Mouse (Mus musculus): ENCODE data around the gene Notch3.

Gene Notch3

DNA sequence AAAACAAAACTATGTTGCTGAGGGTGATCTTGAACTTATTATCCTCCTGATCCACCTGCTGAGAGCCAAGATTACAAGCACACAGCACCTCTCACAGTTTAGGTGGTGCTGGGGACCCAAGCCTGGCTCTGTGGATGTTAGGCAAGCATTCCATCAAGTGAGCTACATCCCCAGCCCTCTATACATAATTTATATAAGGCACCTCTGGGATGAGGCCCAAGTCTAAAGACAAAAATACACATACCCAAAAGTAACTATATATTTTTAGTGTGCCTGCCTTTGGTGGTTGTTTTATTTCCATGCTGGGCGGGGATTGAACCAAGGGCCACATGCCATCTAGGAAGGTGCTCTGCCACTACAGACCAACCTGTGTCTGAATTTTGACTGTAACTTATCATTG lies 24.4 kb downstream of the Notch3 start:
- POLR2A ChIA-PET, result interaction anchor here in 2 of 4 experiments (0.6 to 1.9 kb wide), 6 partner anchors 12 to 539 kb away, joined by 3 to 6 read pairs (median 4); partner anchors contain the start of genes Akap8 (in 1 of the 2) and Brd4 (in 1 of the 2)
- CTCF ChIA-PET, result interaction anchor here in 2 of 4 experiments (0.8 to 1.9 kb wide), 9 partner anchors 8 to 350 kb away, joined by 3 to 12 read pairs (median 5); partner anchors contain the start of gene Akap8 (in 1 of the 2)

GRCm38 (mm10) chr17:32133375-32133774 lies 33.3 kb downstream of the Notch3 start:
- CTCF ChIA-PET, result interaction anchor here in 2 of 4 experiments (0.6 to 0.7 kb wide), 2 partner anchors 832 to 1580 kb away, joined by 5 read pairs; partner anchors contain the start of gene Zfp472 (in 1 of the 2)

DNA sequence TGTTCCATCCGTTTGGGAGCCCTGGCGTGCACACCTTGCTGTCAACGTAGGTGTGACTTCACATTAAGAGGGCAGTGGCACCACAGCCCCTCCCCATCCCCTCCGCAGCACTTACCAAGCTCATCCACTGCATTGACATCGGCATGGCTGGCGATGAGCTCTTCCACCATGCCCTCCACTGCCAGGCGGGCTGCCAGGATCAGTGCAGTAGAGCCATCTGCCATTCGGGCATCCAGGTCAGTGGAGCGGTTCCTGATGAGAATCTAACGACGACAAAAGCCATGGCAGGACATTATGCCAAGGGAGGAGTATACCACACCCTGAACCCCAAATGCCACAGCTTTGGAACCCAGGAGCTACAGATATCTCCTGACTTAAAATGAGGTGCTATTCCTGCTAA lies 34.6 kb downstream of the Notch3 start:
- POLR2A ChIA-PET, result interaction anchor here in 1 of 4 experiments (1.0 kb wide), 1 partner anchor 18 kb away, joined by 3 read pairs; no protein-coding TSS in a partner anchor
- CTCF ChIA-PET, result interaction anchor here in 2 of 4 experiments (0.6 to 1.0 kb wide), 2 partner anchors 11 to 30 kb away, joined by 3 read pairs; no protein-coding TSS in a partner anchor

More at GRCm38 (mm10) chr17:32133375-32133774, 33.3 kb downstream of the Notch3 start:
- POLR2A ChIA-PET, result interaction anchor here in 1 of 4 experiments (0.7 kb wide), 1 partner anchor 46 kb away, joined by 3 read pairs; no protein-coding TSS in a partner anchor

GRCm38 (mm10) chr17:32130506-32130905 lies 36.1 kb downstream of the Notch3 start:
- POLR2A ChIA-PET, result interaction anchor here in 3 of 4 experiments (0.6 to 3.2 kb wide), 32 partner anchors 8 to 376 kb away, joined by 3 to 20 read pairs (median 4); partner anchors contain the start of genes Ephx3 (in 2 of the 3), Akap8 (in 1 of the 3), Akap8l (in 1 of the 3) and Hsf2bp (in 1 of the 3)
- CTCF ChIA-PET, result interaction anchor here (0.6 to 1.6 kb wide), 12 partner anchors 13 to 437 kb away, joined by 3 to 8 read pairs (median 3); partner anchors contain the start of genes Ephx3 (in 1 of the 4) and Rasal3 (in 1 of the 4)

- POLR2A ChIA-PET, result interaction anchor here in 3 of 4 experiments (0.5 to 3.3 kb wide), 9 partner anchors 8 to 222 kb away, joined by 3 to 18 read pairs (median 4); no protein-coding TSS in a partner anchor
- CTCF ChIA-PET, result interaction anchor here in 3 of 4 experiments (0.6 to 1.1 kb wide), 4 partner anchors 16 to 255 kb away, joined by 3 read pairs; no protein-coding TSS in a partner anchor
Observed at GRCm38 (mm10) chr17:32127195-32127594, 39.5 kb downstream of the Notch3 start.

DNA sequence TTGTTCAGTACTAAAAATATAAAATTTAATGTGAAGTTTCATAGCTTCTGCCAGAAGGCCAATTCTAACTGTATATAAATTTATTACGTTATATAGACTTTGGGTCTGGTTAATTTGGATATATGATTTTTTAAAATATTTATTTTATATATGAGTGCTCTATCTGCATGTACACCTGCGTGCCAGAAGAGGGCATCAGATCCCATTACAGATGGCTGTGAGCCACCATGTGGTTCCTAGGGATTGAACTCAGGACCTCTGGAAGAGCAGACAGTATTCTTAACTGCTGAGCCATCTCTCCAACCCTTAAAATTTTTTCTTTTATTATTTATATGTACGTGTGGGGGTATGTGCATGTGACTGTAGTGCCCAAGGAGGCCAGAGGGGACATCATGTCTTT lies 41.2 kb downstream of the Notch3 start:
- POLR2A ChIA-PET, result interaction anchor here in 2 of 4 experiments (0.7 to 3.3 kb wide), 6 partner anchors 8 to 32 kb away, joined by 3 to 18 read pairs (median 7); no protein-coding TSS in a partner anchor
- CTCF ChIA-PET, result interaction anchor here in 3 of 4 experiments (0.6 to 1.9 kb wide), 9 partner anchors 18 to 290 kb away, joined by 3 to 6 read pairs (median 3); no protein-coding TSS in a partner anchor

DNA sequence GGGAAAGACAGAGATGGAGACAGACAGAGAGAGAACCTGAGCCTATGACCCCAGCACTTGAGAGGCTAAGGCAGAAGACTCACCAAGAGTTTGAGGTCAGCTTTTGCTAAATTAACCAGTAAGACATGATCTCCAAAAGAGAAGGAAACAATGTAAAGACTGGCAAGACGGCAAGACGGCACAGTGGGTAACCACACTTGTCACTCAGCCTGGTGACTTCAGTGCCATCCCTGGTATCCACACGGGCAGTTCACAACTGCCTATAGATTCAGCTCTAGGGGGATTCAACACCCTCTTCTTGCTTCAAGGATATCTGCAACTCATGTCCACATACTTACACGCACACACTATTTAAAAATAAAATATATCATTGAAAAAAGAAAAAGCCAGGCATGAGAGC lies 43.1 kb downstream of the Notch3 start:
- CTCF ChIA-PET, result interaction anchor here in 1 of 4 experiments (0.9 kb wide), 1 partner anchor 19 kb away, joined by 3 read pairs; no protein-coding TSS in a partner anchor

GRCm38 (mm10) chr17:32122587-32122970 lies 44.1 kb downstream of the Notch3 start:
- ChIA-PET CTCF (interaction anchor here in 2 of 4 experiments (1.0 kb wide), 3 partner anchors 18 to 93 kb away, joined by 3 to 4 read pairs (median 4); no protein-coding TSS in a partner anchor), POLR2A (interaction anchor here in 2 of 4 experiments (0.9 to 2.1 kb wide), 5 partner anchors 8 to 163 kb away, joined by 3 to 10 read pairs (median 4); no protein-coding TSS in a partner anchor)

More for the DNA sequence above, 43.1 kb downstream of the Notch3 start:
- POLR2A ChIA-PET, result interaction anchor here in 2 of 4 experiments (1.9 to 2.0 kb wide), 2 partner anchors 9 to 10 kb away, joined by 6 to 12 read pairs; no protein-coding TSS in a partner anchor

DNA sequence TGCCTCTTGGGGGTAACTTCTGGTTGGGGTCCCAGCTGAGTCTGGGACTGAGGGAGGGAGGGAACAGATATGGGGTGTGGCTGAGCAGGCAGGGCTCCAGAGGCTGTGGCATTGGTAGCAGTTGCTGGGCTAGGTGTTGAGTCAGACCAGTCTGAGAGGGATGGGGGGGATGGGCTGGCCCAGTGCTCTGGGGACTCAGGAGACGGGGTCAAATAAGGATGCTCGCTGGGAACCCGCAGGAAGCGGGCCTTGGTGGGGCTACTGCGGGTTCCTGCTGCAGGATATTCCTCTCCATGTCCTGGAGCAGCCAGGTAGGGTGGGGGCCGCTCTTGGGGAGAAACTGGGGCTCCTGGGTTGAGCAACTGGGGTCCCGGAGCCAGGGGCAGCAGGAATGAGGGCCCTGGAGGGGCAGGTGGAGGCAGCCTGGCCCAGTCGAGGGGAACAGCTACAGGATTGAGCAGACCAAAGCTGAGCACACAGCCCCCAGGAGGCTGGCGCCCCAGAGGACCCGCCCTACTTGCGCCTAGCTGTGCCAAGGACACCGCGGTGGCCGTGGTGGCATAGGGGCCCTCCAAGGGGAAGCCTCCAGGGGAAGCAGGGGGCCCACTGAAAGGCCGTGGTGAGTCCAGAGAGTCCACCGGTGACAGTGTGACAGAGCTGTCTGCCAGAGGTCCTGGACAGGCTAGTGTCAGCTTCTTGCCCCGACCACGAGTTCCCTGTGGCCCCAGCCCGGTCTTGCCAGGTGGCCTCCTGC lies 44.6 kb downstream of the Notch3 start:
- ChIA-PET POLR2A (interaction anchor here in 2 of 4 experiments (0.9 to 2.1 kb wide), 6 partner anchors 8 to 163 kb away, joined by 3 to 10 read pairs (median 4); no protein-coding TSS in a partner anchor), CTCF (interaction anchor here in 2 of 4 experiments (1.0 kb wide), 3 partner anchors 19 to 94 kb away, joined by 3 to 4 read pairs (median 4); no protein-coding TSS in a partner anchor)

DNA sequence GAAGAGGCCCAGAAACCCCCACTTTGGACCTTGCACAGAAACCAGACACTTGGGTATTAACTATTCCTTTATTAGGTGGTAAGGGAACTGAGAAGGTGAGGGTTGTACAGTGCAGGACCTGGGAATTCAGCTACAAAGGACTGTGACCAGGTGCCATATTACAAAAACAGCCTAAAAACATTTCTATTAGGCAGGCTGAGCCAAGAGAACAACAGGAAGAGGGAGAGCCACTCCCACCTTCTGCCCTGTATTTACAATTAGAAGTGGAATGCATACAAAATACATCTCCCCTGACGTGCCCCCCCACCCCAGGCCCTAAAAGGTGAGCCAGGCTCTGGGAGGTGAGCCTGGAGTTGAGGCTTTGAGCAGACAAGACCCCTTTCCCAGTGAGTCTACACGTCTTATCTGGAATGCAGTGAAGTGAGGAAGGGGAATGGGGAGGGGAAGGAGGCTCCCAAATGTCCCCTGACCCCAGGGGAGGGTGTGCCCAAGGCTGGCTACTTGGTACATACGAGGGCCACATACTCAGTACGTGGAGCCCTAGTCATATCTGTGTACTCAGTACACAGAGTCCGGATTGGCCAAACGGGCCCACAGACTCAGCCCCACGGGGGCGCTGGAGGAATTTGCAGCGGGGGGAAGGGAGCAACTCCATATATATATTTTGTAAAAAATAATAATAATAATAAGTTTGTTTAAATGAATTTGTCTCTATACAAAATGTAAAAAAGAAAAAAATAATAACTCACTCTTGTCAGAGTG lies 45.7 kb downstream of the Notch3 start:
- ChIA-PET POLR2A (interaction anchor here in 1 of 4 experiments (1.0 to 2.1 kb wide), 2 partner anchors 7 to 9 kb away, joined by 3 to 10 read pairs; no protein-coding TSS in a partner anchor), CTCF (no interaction called here)

DNA sequence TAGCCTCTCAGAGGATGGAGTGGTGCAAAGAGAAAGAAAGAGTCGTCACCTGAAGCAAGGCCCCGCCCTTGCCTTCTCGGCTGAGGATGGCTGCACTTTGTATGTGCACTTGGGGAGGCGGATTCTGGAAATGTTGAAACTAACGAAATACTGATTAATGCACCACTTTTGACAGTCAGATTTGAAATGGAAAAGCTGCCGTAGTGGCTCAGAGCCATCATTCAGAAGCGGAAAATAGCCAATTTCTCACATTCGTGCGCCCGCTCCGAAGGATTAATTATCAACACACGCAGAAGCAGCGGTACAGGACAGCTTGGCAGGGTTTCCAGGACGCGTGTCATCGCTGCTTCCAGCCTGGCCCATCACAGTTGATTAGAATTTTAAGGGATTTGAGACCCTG lies 47.5 kb downstream of the Notch3 start:
- POLR2A ChIA-PET, result interaction anchor here in 2 of 4 experiments (0.7 to 4.0 kb wide), 6 partner anchors 8 to 139 kb away, joined by 3 to 10 read pairs (median 4); no protein-coding TSS in a partner anchor
- CTCF ChIA-PET, result interaction anchor here in 2 of 4 experiments (0.5 to 1.0 kb wide), 2 partner anchors 43 to 79 kb away, joined by 3 to 4 read pairs; no protein-coding TSS in a partner anchor

- CTCF ChIA-PET, result interaction anchor here in 2 of 4 experiments (0.5 to 1.0 kb wide), 2 partner anchors 44 to 79 kb away, joined by 3 to 4 read pairs; no protein-coding TSS in a partner anchor
- POLR2A ChIA-PET, result interaction anchor here in 2 of 4 experiments (0.9 to 4.0 kb wide), 7 partner anchors 9 to 140 kb away, joined by 3 to 10 read pairs (median 4); no protein-coding TSS in a partner anchor
Observed at GRCm38 (mm10) chr17:32118484-32118883, 48.2 kb downstream of the Notch3 start.

DNA sequence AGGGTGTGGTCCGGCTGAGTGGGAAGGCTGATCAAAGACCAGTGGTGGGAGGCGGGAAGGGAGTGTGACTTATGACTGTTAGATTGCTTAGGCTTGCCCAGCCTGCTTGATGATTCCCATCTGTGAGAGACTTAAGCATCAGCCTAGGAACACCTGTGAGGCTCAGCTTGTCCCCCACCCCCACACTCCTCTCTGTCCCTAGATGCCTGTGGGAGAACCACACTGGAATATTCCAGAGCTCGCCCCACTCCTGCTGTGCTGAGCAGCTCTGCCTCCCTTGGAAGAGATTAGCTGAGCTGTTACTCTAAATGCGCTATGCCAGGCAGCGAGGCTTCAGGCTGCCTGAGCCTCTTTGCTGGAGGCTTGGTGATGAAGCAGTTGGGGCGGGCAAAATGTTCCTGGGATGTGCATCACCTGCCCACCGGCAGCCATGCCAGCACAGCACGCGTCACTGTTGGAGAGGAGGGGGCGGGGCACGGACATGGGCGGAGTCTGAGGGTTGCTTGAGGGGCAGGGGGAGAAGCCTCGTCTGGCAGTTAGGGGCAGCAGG lies 48.7 kb downstream of the Notch3 start:
- ChIA-PET CTCF (interaction anchor here in 1 of 4 experiments (1.2 kb wide), 1 partner anchor 13 kb away, joined by 3 read pairs; no protein-coding TSS in a partner anchor), POLR2A (interaction anchor here in 3 of 4 experiments (0.6 to 4.0 kb wide), 12 partner anchors 9 to 474 kb away, joined by 3 to 10 read pairs (median 4); partner anchors contain the start of gene Ephx3 (in 1 of the 3))

DNA sequence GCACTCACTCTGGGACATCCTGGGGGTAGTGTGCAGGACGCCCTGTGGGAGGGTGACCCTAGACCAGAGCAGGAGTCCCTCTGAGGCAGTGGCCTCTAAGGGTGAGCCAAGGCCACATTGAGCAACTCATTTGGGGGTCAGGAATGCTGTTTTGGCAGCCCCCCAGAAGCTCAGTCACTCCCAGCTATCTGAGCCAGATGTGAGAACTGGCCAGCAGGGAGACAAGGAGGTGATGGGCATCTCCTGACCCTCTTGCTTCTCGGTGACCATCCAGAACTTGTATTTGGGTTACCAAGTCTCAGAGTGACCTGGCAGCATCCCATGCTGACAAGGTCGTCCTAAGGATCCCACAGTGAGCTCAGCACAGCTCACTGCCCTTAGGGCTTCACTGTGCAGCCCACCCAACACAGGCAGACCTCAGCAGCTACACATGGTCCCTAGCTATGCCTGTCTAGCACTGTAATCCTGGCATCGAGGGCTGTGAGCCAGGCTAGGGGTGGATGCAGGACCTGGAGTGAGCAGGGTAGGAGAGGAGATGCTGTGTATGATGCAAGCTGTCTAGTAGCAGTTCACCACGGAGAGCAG lies 49.3 kb downstream of the Notch3 start:
- POLR2A ChIA-PET, result interaction anchor here in 3 of 4 experiments (0.6 to 4.0 kb wide), 14 partner anchors 8 to 474 kb away, joined by 3 to 10 read pairs (median 3); partner anchors contain the start of gene Ephx3 (in 1 of the 3)
- CTCF ChIA-PET, result interaction anchor here in 2 of 4 experiments (1.2 to 1.8 kb wide), 3 partner anchors 12 to 93 kb away, joined by 3 to 6 read pairs (median 3); no protein-coding TSS in a partner anchor

- CTCF ChIA-PET, result interaction anchor here in 3 of 4 experiments (0.8 to 1.8 kb wide), 6 partner anchors 12 to 93 kb away, joined by 3 to 6 read pairs (median 3); no protein-coding TSS in a partner anchor
- POLR2A ChIA-PET, result interaction anchor here in 2 of 4 experiments (0.6 to 4.0 kb wide), 12 partner anchors 9 to 129 kb away, joined by 3 to 10 read pairs (median 5); partner anchors contain the start of gene Ephx3 (in 1 of the 2)
Observed at GRCm38 (mm10) chr17:32116586-32117286, 49.9 kb downstream of the Notch3 start.

All from embryonic stem cell, embryonic (primary cell).